Comparison of ENCODE assay signal across 8 mouse cellular contexts in the genomic region with DNA sequence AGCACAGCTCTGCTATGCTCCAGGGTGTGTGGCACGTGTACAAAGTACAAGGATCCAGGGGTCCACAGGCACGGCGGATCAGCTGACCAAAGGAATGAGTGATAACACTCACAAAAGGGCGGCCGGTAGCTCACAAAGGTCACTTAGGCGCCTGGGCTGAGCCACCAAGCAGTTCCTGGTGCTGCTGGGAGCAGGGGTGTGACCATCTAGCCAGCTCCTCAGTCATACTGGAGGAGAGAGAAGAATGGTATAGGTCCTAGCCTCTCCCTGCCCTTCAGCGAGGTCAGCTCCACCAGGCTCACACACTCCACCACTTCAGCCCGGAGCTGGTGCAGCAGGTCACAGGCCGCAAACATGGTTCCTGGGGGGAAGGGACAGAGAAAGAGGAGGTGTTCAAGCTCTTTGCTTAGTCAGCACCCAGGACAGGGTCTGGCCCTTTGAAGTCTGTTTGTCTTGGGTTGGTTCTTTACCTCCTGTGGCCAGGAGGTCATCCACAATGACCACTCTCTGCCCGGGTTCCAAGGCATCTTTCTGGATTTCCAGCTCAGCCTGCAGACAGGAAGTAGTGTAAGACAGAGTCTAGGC. TPM values are rescaled to one million over a fixed set of nuclear protein-coding genes. Genes with fewer than 3 reads are reported as not detected.
A peak's percentile ranks its signal among the peaks of the same experiment; 100 is the strongest.
DNase-seq lines count a peak whose midpoint lies in the region; ATAC-seq and TF ChIP-seq lines count a peak whose summit lies in the region.

No protein-coding gene starts in this region.

- no peak overlapping the region for H3K4me3 ChIP-seq in lung, embryonic 16.5 days (ENCODE audit: low read length)
- H3K4me3 ChIP-seq in lung, adult 2 months (replicated peaks; ENCODE audit: extremely low read depth, low read depth, low read length), result no peak overlapping the region
- H3K4me3 ChIP-seq in embryonic facial prominence, embryonic 13.5 days, result 0 out of 2 replicates have a peak overlapping the region, but pooled peaks have one; percentile 7
- peak overlapping the region; percentile 71 for H3K4me3 ChIP-seq in limb, embryonic 10.5 days
- H3K4me3 ChIP-seq in stomach, embryonic 15.5 days (replicated peaks), result peak overlapping the region; percentile 67

- peaks cover 24% of the 10 kb centered on the region for H3K4me1 ChIP-seq in lung, embryonic 16.5 days (replicated peaks; ENCODE audit: control insufficient read depth, insufficient read depth, low read length)
- H3K4me1 ChIP-seq in lung, adult 2 months (ENCODE audit: control insufficient read depth, insufficient read depth, low read length), result peaks cover 8% of the 10 kb centered on the region
- peaks cover 48% of the 10 kb centered on the region for H3K4me1 ChIP-seq in embryonic facial prominence, embryonic 13.5 days
- H3K4me1 ChIP-seq in limb, embryonic 10.5 days, result peaks cover 68% of the 10 kb centered on the region
- H3K4me1 ChIP-seq in stomach, embryonic 15.5 days, result peaks cover 32% of the 10 kb centered on the region

- no peak for TF ChIP-seq POLR2A in lung, adult 2 months (IDR thresholded peaks at IDR 0.05; ENCODE audit: borderline replicate concordance, extremely low read depth, low read depth, low read length)

- no peaks in the 10 kb centered on the region for H3K27me3 ChIP-seq in lung, embryonic 16.5 days (ENCODE audit: control insufficient read depth, insufficient read depth, low read depth, low read length)
- H3K27me3 ChIP-seq in embryonic facial prominence, embryonic 13.5 days, result no peaks in the 10 kb centered on the region
- H3K27me3 ChIP-seq in limb, embryonic 10.5 days (ENCODE audit: low read depth, poor library complexity, severe bottlenecking), result no peaks in the 10 kb centered on the region
- no peaks in the 10 kb centered on the region for H3K27me3 ChIP-seq in stomach, embryonic 15.5 days (replicated peaks)

- WGBS in lung, embryonic 16.5 days, result 29% methylated on average over 10 of the region's 10 CpGs
- 55% methylated on average over 10 of the region's 10 CpGs for WGBS in lung, adult 2 months
- 61% methylated on average over 10 of the region's 10 CpGs for WGBS in embryonic facial prominence, embryonic 13.5 days
- WGBS in limb, embryonic 10.5 days, result 38% methylated on average over 10 of the region's 10 CpGs
- WGBS in stomach, embryonic 15.5 days, result 20% methylated on average over 10 of the region's 10 CpGs

- H3K27ac ChIP-seq in lung, embryonic 16.5 days (ENCODE audit: low read length), result peak overlapping the region; percentile 3; the same call in 1 of the 2 replicates
- H3K27ac ChIP-seq in embryonic facial prominence, embryonic 13.5 days, result no peak overlapping the region; the same call in 1 of the 2 replicates
- H3K27ac ChIP-seq in limb, embryonic 10.5 days, result no peak overlapping the region; the same call in 1 of the 2 replicates
- peak overlapping the region; percentile 76 for H3K27ac ChIP-seq in stomach, embryonic 15.5 days

- peaks cover 16% of the 10 kb centered on the region for H3K36me3 ChIP-seq in lung, embryonic 16.5 days (ENCODE audit: control insufficient read depth, insufficient read depth, low read length)
- peaks cover 56% of the 10 kb centered on the region for H3K36me3 ChIP-seq in embryonic facial prominence, embryonic 13.5 days
- peaks cover 56% of the 10 kb centered on the region for H3K36me3 ChIP-seq in limb, embryonic 10.5 days
- H3K36me3 ChIP-seq in stomach, embryonic 15.5 days, result peaks cover 36% of the 10 kb centered on the region

- no peak for DNase-seq in lung, adult 2 months
- DNase-seq in limb, embryonic 10.5 days (ENCODE audit: low spot score), result no peak
- DNase-seq in urinary bladder, postnatal 14 days (ENCODE audit: low spot score), result no peak
- no peak for DNase-seq in urinary bladder, postnatal 4 days (ENCODE audit: low spot score in 2 of 2)
- DNase-seq in T-cell, adult 2 months (ENCODE audit: low spot score), result no peak

- no peaks in the 10 kb centered on the region for H3K9me3 ChIP-seq in lung, embryonic 16.5 days (ENCODE audit: control insufficient read depth, low read length)
- H3K9me3 ChIP-seq in embryonic facial prominence, embryonic 13.5 days, result no peaks in the 10 kb centered on the region
- no peaks in the 10 kb centered on the region for H3K9me3 ChIP-seq in limb, embryonic 10.5 days (replicated peaks)
- no peaks in the 10 kb centered on the region for H3K9me3 ChIP-seq in stomach, embryonic 15.5 days

- no peak for TF ChIP-seq CTCF in lung, adult 2 months (IDR thresholded peaks at IDR 0.05; ENCODE audit: insufficient read depth, low read length)

- H3K4me2 ChIP-seq in lung, embryonic 16.5 days (ENCODE audit: low read depth, low read length), result peak overlapping the region; percentile 67
- peak overlapping the region; percentile 88 for H3K4me2 ChIP-seq in embryonic facial prominence, embryonic 13.5 days
- peak overlapping the region; percentile 82 for H3K4me2 ChIP-seq in stomach, embryonic 15.5 days

- H3K9ac ChIP-seq in lung, embryonic 16.5 days (ENCODE audit: low read length), result no peak overlapping the region
- H3K9ac ChIP-seq in embryonic facial prominence, embryonic 13.5 days, result 0 out of 2 replicates have a peak overlapping the region, but pooled peaks have one; percentile 93
- 0 out of 2 replicates have a peak overlapping the region, but pooled peaks have one; percentile 19 for H3K9ac ChIP-seq in stomach, embryonic 15.5 days

- ATAC-seq in lung, embryonic 16.5 days (ENCODE audit: low read depth), result no peak
- ATAC-seq in embryonic facial prominence, embryonic 13.5 days (ENCODE audit: insufficient number of reproducible peaks, insufficient read depth, low FRiP score, low TSS enrichment, low read depth), result no peak
- ATAC-seq in stomach, embryonic 15.5 days (ENCODE audit: insufficient read depth, low FRiP score, low read depth), result peak; percentile 13; the same call in 1 of the 2 replicates

RNA-seq across cellular contexts. Expression of gene Aprt, which starts 1.9 kb away (rescaled TPM):
- polyA plus RNA-seq in lung, embryonic 16.5 days (2015; fragmentation: Nextera tagmentation; extraction: Ambion mirVana), result 279 and 290 TPM in 2 replicates
- polyA plus RNA-seq in lung, adult 2 months (2012; rRNA removed), result 108 and 109 TPM in 2 replicates
- polyA plus RNA-seq in embryonic facial prominence, embryonic 13.5 days (2015; fragmentation: Nextera tagmentation; extraction: Ambion mirVana), result 296 and 355 TPM in 2 replicates
- 285 and 308 TPM in 2 replicates for polyA plus RNA-seq in limb, embryonic 10.5 days (2016; fragmentation: Nextera tagmentation; extraction: Ambion mirVana)
- 354 and 399 TPM in 2 replicates for polyA plus RNA-seq in stomach, embryonic 15.5 days (2015; fragmentation: Nextera tagmentation; extraction: Ambion mirVana)

RNA-seq across cellular contexts. Expression of gene Cdt1, which starts 6.9 kb away (rescaled TPM):
- 39.1 and 41.1 TPM in 2 replicates for polyA plus RNA-seq in lung, embryonic 16.5 days (2015; fragmentation: Nextera tagmentation; extraction: Ambion mirVana)
- 11.7 and 12.2 TPM in 2 replicates for polyA plus RNA-seq in lung, adult 2 months (2012; rRNA removed)
- polyA plus RNA-seq in embryonic facial prominence, embryonic 13.5 days (2015; fragmentation: Nextera tagmentation; extraction: Ambion mirVana), result 34.3 and 39.6 TPM in 2 replicates
- 68.9 and 75.6 TPM in 2 replicates for polyA plus RNA-seq in limb, embryonic 10.5 days (2016; fragmentation: Nextera tagmentation; extraction: Ambion mirVana)
- 34.9 and 37.0 TPM in 2 replicates for polyA plus RNA-seq in stomach, embryonic 15.5 days (2015; fragmentation: Nextera tagmentation; extraction: Ambion mirVana)

RNA-seq across cellular contexts. Expression of gene Piezo1, which starts 23.6 kb away (rescaled TPM):
- polyA plus RNA-seq in lung, embryonic 16.5 days (2015; fragmentation: Nextera tagmentation; extraction: Ambion mirVana), result 23.3 and 30.0 TPM in 2 replicates
- polyA plus RNA-seq in lung, adult 2 months (2012; rRNA removed), result 192 and 213 TPM in 2 replicates
- polyA plus RNA-seq in embryonic facial prominence, embryonic 13.5 days (2015; fragmentation: Nextera tagmentation; extraction: Ambion mirVana), result 8.4 and 16.2 TPM in 2 replicates
- 10.7 and 11.8 TPM in 2 replicates for polyA plus RNA-seq in limb, embryonic 10.5 days (2016; fragmentation: Nextera tagmentation; extraction: Ambion mirVana)
- polyA plus RNA-seq in stomach, embryonic 15.5 days (2015; fragmentation: Nextera tagmentation; extraction: Ambion mirVana), result 12.8 and 16.3 TPM in 2 replicates

RNA-seq across cellular contexts. Expression of gene Galns, which starts 36.5 kb away (rescaled TPM):
- 15.0 and 15.2 TPM in 2 replicates for polyA plus RNA-seq in lung, embryonic 16.5 days (2015; fragmentation: Nextera tagmentation; extraction: Ambion mirVana)
- 13.8 and 14.9 TPM in 2 replicates for polyA plus RNA-seq in lung, adult 2 months (2012; rRNA removed)
- 7.5 and 7.6 TPM in 2 replicates for polyA plus RNA-seq in embryonic facial prominence, embryonic 13.5 days (2015; fragmentation: Nextera tagmentation; extraction: Ambion mirVana)
- polyA plus RNA-seq in limb, embryonic 10.5 days (2016; fragmentation: Nextera tagmentation; extraction: Ambion mirVana), result 4.0 and 5.7 TPM in 2 replicates
- 11.9 and 13.1 TPM in 2 replicates for polyA plus RNA-seq in stomach, embryonic 15.5 days (2015; fragmentation: Nextera tagmentation; extraction: Ambion mirVana)

RNA-seq across cellular contexts. Expression of gene Trappc2l, which starts 36.7 kb away (rescaled TPM):
- 48.0 and 62.6 TPM in 2 replicates for polyA plus RNA-seq in lung, embryonic 16.5 days (2015; fragmentation: Nextera tagmentation; extraction: Ambion mirVana)
- polyA plus RNA-seq in lung, adult 2 months (2012; rRNA removed), result 122 and 162 TPM in 2 replicates
- 53.0 and 57.7 TPM in 2 replicates for polyA plus RNA-seq in embryonic facial prominence, embryonic 13.5 days (2015; fragmentation: Nextera tagmentation; extraction: Ambion mirVana)
- 49.4 and 51.5 TPM in 2 replicates for polyA plus RNA-seq in limb, embryonic 10.5 days (2016; fragmentation: Nextera tagmentation; extraction: Ambion mirVana)
- 49.7 and 61.8 TPM in 2 replicates for polyA plus RNA-seq in stomach, embryonic 15.5 days (2015; fragmentation: Nextera tagmentation; extraction: Ambion mirVana)

Comparison
In these comparisons a context has a peak if more than half of its experiments do, and no peak if none do; other contexts are left out.
1. H3K27ac ChIP-seq: peak in lung, embryonic 16.5 days (single experiment) and stomach, embryonic 15.5 days (single experiment); none in embryonic facial prominence, embryonic 13.5 days (single experiment) and limb, embryonic 10.5 days (single experiment).
2. H3K4me3 ChIP-seq: peak in embryonic facial prominence, embryonic 13.5 days (single experiment), limb, embryonic 10.5 days (single experiment) and stomach, embryonic 15.5 days (single experiment); none in lung, embryonic 16.5 days (single experiment) and lung, adult 2 months (single experiment).
3. Peak in every context shown above with its lines, with median percentiles within 50 percentile points of each other: H3K4me2 ChIP-seq.